Mouse (Mus musculus): ENCODE data around the gene Mapkap1. TPM values are rescaled to one million over a fixed set of nuclear protein-coding genes. Genes with fewer than 3 reads are reported as not detected.
A peak's percentile ranks its signal among the peaks of the same experiment; 100 is the strongest.

Mapkap1 gene
- total RNA-seq, 2 experiments from 2014 or later, result 29.7 to 37.8 TPM

DNA sequence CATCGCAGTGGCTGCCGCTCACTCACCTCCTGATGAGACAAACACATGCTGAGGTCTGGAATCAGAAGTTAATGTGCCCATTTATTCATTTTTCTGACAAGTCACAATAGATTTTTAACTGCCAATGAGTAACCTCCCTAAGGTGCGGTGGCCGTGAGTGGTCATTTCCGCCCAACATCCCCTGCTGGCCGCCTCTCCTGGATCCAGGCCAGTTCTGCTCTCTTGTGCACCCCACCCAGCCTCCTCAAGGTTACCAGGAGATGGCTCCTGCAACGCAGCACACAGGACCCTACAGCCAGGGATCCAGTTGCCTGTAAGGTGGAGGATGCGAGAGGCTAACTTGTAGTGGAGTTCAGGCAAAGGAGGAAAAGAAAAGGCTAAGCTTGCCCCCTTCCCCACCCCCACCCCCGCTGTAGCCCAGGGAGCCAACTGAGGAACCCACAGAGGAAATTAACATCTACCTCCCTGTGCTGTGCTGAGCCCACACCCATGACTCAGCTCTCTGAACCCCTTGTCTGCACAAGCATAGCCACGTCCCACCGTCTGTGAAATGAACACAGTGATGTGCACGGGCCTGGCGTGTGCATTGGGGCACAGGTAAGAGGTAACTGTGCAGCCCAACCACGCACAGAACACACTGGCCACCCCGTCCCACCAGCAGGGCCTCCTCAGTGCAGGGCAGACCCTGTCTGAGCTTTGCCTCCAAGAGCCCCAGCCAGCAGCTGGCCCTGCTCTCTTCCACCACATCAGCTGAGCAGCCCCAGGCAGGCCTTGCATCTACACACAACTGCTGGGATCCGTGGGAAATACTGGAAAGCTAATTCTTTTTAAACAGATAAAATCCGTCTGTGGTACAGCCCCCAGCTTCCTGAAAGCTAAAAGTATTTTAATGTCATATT, 221.0 kb downstream of the Mapkap1 start:
- ATAC-seq (ENCODE audit: poor library complexity, severe bottlenecking), result peak; percentile 30; the same call in 1 of the 2 replicates

DNA sequence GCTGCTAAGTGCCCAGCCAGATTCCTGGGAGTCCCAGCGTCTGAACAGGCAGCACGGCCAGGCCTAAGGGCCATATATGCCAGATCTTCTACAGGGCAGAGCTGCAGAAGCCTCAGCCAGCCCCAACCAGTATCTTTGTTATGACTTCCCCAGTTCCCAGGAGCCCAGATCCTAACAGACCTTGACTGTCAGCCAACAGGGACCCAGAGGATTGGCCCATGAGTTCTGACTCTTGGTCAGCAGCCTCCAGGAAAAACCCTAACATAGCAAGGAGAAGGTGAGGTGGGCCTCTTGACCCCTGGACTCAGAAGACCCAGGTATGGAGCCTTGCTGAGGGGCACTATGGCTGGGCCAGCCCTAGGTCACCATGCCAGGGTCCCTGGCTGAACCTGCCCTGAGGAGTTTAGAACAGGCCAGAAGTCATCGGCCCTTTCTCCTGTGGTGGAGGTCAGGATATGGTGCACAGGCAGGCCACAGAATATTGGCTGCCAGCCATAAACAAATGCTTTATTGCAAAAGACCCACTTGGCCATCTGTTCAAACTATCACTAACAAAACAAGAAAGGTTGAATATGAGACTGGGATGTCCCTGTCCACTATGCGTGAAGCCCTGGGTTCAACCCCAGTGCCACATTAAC, 222.5 kb downstream of the Mapkap1 start:
- ATAC-seq (ENCODE audit: poor library complexity, severe bottlenecking), result no peak

DNA sequence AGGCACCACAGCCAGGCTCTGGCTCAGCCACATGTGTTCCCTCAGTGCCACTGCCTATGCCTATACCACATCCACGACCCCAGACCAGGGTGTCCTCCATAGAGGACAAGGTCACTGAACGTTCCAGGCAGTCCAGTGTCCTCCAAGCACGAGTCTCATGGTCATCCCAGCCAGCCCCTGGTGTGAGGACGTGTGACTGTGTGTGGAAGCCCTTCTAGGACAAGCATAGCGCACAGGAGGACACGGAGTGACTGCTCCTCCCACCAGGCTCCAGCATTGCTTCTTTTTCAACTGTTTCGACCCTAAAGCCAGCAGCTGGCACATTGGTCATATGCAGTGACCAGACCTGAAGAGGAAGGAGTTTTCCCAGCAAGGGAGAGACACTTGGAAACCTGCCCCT, 223.2 kb downstream of the Mapkap1 start:
- no peak for ATAC-seq (ENCODE audit: poor library complexity, severe bottlenecking)

DNA sequence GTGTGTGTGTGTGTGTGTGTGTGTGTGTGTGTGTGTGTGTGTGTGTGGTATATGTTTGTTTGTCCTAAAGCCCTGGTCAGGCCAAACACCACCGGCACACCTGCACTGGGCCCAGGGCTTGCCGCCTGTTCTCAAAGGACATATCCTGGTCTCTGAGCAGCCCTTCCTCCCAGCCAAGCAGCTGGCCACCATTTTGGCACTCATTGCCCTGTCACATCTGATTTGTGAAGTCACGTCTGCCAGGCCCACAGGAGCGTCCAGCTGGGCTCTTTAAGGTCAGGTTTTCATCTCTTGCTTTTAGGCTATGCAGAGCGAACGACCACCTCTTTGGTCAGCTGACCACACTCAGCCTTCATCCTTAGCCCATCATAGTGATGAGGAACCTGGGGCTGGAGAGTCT, 223.9 kb downstream of the Mapkap1 start:
- no peak for ATAC-seq (ENCODE audit: poor library complexity, severe bottlenecking)

DNA sequence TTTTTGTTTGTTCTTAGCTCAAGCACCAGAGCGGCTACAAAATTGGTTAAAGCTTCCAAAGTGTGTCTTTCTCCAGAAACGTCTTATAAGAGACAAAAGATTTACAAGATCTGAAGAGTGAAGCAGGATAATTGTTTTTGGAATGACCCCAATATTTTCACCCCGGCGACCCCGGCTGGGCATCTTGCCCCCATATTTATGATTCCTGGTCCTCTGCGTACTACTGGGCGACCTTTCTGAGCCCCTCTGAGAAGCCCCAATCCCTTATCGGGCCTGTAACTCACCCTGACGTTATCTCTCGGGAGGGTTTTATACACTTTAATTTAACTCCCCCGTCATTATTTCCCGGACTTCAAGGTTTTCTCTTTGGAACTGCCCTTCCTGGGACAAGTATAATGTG, 225.5 kb downstream of the Mapkap1 start:
- no peak for ATAC-seq (ENCODE audit: poor library complexity, severe bottlenecking)

DNA sequence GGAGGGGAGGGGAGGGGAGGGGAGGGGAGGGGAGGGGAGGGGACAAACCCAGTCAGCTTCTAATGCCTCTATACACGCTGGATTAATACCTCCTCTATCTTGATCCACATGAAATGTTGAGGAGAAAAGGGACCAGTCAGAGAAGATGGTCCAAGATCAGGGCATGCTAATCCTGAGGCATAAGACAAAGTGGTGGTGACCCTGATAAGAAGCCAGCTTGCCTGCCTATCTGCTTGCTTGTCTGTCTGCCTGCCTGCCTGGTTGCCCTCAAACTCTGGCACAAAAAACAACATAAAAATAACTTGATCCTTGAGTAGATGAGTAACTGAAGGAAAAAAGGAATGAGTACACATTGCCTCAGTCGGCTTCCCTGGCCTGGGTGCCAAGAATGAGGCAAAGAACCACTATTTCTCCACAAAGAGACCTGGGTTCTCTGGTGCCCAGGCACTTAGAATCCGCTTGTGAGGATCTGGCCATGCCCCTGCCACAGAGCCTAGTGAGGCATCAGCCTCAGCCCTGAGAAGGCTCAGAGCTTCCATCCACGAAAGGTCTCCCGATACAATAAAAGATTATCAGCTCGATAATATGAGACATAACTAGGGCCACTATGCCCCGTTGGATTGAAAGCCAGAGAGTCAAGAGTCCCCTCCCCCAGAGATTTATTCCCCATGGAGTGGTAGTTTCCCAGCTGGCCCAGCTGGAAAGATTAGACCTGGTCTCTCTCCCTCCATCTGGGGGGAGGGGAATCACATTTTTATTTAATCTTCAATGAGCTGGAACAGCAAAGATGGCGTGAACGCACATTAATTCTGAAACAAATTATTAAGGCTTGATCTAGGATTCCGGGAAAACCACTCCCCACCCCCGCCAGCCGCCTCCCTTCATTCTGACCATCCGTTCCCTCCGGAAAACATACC, 228.9 kb downstream of the Mapkap1 start:
- no peak for ATAC-seq (ENCODE audit: poor library complexity, severe bottlenecking)

DNA sequence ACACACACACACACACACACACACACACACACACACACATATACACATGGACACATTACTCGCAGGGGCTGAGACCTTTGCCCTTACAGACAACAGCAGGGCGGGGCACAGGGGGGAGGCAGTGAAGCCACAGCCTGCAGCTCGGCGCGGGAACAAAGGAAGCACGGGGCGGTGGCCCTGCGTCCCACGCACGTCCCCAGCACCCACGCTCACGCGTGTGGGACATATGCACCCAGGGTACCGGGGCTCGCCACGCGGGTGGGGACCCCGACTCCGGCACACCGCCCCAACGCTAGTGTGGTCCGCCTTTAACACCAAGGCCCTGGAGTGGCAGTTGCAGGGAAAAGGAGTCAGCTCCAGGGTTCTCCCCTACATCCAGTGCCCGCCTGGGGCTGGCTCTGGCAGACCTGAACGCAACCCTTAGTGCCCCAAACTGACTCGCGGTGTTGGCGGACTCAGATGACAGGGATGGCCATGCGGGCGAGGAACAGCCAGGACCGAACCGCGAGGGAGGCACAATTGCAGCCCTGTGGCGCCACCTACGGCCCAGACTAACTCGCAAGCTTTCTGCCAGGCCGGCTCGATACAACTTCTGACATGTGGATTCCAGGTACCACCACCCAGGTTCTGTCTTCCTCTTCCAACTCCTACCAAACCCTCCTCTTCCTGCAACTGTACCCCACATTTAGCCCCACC, 232.5 kb downstream of the Mapkap1 start:
- ATAC-seq (ENCODE audit: poor library complexity, severe bottlenecking), result peak; percentile 88

DNA sequence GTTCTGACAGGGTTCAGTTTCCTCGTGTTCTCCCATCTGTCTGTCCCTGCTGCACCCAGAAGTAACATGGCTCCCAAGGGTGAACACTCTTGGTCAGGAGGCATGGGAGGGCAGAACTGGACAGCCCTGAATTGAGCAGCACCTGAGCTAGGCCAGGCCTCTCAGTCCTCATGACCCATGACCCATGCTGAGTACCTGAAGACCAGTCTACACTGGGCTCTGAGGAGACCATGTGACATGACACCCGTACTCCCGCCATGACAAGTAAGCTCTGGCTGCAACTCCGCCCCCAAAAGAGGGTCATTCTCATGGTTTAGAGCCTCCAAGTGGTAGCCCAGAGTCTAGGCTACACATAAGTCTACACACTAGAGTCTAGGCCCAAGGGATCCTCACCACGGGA, 233.2 kb downstream of the Mapkap1 start:
- no peak for ATAC-seq (ENCODE audit: poor library complexity, severe bottlenecking)

DNA sequence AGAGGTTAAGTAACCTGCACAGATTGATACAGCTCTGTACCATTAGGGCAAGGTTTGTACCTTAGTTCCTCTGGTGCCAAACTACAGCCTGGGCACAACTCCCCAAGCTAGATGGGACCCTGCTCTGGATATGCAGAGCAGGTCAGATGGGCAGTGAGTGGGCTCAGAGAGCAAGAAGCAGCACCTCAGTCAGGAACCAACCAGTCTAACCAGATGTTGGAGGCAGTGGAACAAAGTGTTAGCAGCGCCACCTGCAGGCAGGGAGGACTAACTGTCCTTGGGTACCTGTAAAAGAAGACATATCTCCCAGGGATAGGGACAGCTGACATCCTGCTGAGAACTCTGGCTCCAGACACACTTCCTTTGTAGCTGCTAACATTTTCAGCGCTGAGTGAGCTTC, 235.8 kb downstream of the Mapkap1 start:
- peak; percentile 34; the same call in 1 of the 2 replicates for ATAC-seq (ENCODE audit: poor library complexity, severe bottlenecking)

DNA sequence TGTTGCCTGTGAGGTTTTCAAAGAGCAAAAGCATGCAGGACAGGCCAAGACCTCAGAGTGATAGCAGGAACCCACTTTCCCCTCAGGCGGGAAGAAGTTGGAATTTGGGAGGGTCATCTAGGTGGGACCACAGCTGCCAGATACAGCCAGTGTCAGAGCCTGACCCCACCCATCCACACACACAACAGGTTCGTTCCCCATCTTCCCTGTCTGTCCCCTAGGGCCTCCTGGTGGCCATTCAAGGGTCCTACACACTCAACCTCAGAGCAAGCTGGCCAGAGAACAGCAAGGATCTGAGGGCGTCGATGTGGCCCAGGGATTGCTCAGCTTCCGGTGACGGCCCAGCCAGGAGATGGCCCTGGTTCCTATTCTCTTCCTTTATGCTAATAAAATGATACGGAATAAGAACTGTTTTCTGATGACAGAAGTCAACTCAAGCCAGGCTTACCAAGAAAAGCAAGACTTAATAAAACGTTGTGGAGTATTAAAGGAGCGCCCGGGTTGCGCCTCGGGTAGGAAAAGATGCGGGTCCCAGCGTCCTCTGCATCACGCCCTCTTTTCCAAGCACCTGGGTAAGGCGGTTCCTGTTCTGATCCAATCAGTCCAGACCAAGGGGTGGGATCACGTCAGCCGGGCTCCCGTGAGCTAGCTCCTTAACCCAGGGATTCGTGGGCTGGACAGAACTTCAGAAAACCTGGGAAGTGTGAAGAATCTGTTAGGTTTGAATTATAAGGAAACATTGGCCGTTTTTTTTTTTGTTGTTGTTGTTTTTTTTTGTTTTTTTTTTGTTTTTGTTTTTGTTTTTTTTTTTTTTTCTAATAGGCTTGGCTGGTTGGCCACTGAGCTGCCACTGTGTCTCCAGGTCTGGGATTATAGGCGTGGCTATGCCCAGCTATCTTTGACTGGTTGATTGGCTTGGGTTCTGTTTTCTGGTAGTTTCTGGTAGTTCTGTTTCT, 238.3 kb downstream of the Mapkap1 start:
- ATAC-seq (ENCODE audit: poor library complexity, severe bottlenecking), result peak; percentile 56

DNA sequence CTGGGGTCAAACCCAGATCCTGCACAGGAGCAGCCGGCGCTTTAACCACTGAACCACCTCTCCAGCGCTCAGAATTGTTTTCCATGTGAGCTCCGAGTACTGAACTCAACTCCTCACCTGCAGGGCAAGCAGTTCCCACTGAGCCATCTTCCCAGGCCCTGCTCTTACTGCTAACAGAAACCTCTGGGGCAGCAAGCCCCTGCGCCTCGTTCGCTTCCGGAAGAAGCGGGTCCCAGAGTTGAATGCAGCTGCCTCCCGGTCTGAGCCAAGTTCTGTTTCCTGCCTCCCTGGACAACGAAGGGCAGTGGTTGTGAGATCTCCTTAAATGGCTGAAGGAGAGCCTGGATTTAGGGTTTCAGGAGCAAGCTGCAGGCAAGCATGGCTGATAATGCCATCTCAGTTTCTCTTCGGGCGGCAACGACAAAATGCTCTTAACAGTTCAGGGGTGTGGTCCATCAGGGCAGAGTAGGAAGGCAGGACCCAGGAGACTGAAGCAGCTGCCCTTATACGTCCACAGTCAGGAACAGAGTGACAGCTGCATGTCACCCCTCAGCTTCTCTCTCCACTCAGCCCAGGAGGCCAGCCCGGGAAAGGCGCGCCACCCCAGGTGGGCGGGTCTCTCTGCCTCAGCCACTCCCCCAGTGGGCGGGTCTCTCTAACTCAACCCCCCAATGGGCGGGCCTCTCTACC, 239.4 kb downstream of the Mapkap1 start:
- ATAC-seq (ENCODE audit: poor library complexity, severe bottlenecking), result peak; percentile 88

DNA sequence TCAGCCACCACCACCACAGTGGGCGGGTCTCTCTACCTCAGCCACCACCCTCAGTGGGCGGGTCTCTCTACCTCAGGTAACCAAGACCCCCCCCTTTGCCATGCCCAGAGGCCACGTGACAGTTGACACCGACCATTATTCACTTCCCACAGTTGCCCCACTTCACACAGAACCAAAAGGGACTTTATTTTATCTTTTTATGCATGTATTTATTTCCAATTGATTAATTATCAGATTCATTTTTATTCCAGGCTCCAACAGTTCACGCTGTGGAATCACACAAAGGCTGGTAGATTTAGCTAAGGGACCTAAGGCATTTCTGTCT, 239.9 kb downstream of the Mapkap1 start:
- no peak for ATAC-seq (ENCODE audit: poor library complexity, severe bottlenecking)

DNA sequence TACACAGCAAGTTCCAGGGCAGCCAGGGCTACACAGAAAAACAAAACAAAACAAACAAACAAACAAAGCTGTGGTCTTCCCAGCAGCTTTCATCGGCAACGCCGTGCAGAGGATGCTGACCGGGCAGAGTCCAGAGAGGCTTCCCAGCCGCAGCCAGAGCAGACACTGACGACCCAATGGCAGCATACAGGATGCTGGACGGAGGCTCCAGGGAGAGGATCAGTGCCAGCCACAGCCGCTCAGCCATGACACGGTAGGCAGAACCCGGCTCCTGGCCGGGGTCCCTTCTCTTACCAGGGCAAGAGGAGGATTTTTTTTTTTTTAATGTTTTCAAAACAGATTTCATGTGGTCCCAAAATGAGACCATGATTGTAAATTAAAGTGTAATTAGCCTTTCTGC, 240.8 kb downstream of the Mapkap1 start:
- ATAC-seq (ENCODE audit: poor library complexity, severe bottlenecking), result no peak

DNA sequence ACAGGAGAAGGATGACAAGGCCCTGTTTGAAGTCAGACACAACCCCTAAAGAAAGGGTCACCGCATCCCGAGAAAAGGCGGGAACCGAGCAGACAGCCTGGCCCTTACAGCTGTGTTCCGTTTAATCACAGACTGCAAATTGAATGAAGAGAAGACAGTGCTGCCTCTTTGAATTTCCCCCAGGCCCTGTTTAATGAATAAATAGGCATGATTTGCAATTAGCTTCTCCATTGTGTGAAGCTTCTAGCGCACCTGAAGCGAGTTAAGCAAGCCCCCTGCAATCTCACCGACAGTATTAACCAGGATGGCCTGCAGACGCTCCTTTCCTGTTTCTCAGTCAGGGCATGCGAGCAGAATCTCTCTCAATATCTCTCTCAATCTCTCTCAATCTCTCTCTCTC, 261.2 kb downstream of the Mapkap1 start:
- no peak for ATAC-seq (ENCODE audit: poor library complexity, severe bottlenecking)

DNA sequence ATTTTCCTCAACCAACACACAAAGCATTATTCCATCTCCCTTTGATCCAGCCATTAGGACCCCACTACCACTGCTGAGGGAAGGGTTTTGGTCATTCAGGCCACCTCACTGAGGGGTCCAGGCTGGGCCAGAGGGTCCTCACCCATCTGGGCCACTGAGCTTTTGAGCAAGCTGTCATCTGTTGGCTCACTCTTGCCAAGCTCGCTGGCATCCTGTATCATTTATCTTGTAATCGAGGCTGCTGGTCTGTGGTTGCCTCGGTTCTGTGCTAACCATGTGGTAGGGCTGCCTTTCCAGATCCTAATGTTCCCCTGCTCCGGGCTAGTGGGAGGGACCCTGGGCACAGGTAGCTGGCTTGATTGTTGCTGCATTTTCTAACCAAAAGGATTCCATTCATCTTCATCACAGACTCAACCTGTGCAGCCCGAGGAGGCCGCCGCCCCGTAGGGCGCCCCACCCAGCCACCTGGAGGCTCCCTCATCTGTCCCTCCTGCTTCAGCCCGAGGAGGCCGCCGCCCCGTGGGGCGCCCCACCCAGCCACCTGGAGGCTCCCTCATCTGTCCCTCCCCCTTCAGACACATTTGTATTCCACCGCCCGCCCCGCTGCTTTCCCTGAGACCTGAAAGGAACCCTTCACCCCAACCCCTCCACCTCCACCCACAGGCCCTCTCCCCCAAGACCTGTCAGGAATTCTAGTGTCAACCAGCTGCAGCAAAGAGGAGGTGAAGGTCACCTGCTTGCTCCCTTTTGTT, 262.0 kb downstream of the Mapkap1 start:
- no peak for ATAC-seq (ENCODE audit: poor library complexity, severe bottlenecking)

DNA sequence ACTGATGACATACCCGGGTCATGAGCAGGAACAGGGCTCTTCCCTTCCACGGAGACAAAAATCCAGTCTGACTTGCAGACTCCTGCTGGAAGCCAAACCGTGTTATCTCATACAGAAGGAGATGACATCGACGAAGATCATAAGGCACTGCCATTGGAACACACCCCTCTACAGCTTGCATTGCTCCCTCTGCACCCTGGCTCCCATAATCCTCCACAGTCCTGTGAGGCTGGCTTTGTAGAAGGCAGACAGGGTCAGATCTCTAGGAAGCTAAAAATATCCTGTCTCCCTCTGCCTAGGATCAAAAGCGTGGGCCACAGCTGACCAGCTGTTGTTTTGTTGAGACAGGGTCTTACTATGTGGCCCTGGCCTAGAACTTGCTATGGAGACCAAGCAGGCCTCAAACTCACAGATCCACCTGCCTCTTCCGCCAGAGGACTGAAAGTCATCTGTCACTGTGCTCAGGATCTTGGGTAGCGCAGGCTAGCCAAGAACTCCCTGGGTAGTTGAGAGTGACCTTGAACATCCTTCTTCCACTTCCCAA, 262.7 kb downstream of the Mapkap1 start:
- no peak for ATAC-seq (ENCODE audit: poor library complexity, severe bottlenecking)

DNA sequence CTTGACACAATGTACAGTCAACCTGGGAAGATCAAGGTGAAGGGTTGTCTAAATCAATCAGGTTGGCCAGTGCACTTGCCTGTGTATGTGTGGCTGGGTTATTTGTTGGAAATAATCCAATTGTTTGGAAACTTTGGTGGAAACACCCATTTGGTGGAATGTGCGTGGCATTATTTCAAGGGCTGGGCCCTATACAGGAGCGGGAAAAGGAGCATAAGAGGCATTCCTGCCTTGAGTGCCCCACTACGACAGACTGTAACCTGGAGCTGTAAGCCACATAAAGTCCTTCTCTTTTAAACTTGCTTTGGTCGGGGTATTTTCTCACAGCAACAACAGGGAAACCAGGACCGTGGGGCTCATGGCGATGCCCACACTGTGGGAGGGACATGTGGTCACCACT, 263.9 kb downstream of the Mapkap1 start:
- ATAC-seq (ENCODE audit: poor library complexity, severe bottlenecking), result no peak
